Mouse (Mus musculus): ENCODE results near the gene Zfp180.

- TF ChIP-seq CTCF (IDR thresholded peaks at IDR 0.05; ENCODE audit: low read depth, low read length): no peak
- no peak for TF ChIP-seq POLR2A (IDR thresholded peaks at IDR 0.05; ENCODE audit: extremely low read depth, insufficient read depth, low read length)
Observed at GRCm38 (mm10) chr7:24086871-24087270, 5.1 kb downstream of the Zfp180 start.
